In the genomic region with DNA sequence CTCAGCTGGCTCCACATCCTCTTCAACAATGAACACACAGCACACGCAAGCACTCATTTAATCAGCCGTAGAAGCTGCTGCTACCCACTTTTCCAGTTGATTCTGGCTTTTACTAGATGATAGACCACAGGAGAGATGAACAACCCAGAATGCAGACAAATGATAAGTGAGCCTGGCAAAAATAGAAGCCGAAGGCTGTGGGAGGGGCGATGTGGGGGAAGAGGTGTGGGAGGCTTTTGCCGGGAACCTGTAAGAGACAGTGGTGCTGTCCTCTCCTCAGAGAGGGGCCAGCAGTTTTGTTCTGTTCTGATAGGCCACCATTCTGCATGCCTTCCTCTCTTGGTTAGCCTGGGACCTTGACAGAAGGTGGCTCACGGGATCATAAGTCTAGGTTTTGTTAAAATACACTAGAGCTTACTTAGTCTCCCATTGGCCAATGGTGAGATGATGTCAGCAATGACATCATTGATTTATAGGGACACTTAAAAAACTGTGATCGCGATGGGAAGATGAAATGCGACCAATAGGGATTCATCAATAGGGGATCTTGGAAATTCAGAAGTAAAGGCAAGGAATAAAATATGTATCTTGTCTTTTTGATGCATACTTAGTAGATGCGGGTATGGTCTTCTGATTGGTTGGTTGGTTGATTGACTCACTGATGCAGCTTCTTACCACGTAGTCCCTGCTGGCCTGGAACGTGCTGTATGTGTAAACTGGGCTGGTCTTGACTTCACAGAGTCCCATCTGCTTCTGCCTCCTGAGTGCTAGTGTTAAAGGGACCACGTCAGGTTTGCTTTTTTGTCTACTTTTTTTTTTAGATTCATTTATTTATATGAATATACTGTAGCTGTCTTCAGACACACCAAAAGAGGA, we compare ENCODE assay signal across 14 mouse cellular contexts. TPM values are rescaled to one million over a fixed set of nuclear protein-coding genes. Genes with fewer than 3 reads are reported as not detected.
DNase-seq lines count a peak whose midpoint lies in the region; ATAC-seq and TF ChIP-seq lines count a peak whose summit lies in the region.
"Had no signal": no experiment of that assay in that cellular context is flagged by ENCODE, and none has a peak within 500 bp of the region (broad histone marks: within the 10 kb centered on the region; RNA-seq: fewer than 3 reads in every experiment).

No protein-coding gene starts in this region.

- WGBS in heart, embryonic 10.5 days = 65% methylated on average over 13 of the region's 13 CpGs
- 72% methylated on average over 13 of the region's 13 CpGs for WGBS in heart, adult 2 months
- 35% methylated on average over 13 of the region's 13 CpGs for WGBS in liver, embryonic 12.5 days (ENCODE audit: insufficient replicate concordance)
- 87% methylated on average over 13 of the region's 13 CpGs for WGBS in midbrain, embryonic 14.5 days

- H3K4me1 ChIP-seq in heart, embryonic 10.5 days = peaks cover 43% of the 10 kb centered on the region
- H3K4me1 ChIP-seq in heart, adult 2 months (ENCODE audit: control insufficient read depth, insufficient read depth, low read length) = peaks cover 2% of the 10 kb centered on the region
- H3K4me1 ChIP-seq in liver, embryonic 12.5 days = peaks cover 90% of the 10 kb centered on the region
- peaks cover 13% of the 10 kb centered on the region for H3K4me1 ChIP-seq in midbrain, embryonic 14.5 days (ENCODE audit: control insufficient read depth, insufficient read depth, low read length)

- ATAC-seq in liver, embryonic 12.5 days = peak; percentile 73
- no peak for ATAC-seq in midbrain, embryonic 14.5 days (ENCODE audit: low FRiP score, low TSS enrichment)
- ATAC-seq: intestine, embryonic 15.5 days had no signal

- TF ChIP-seq POLR2A in heart, adult 2 months (IDR thresholded peaks at IDR 0.05; ENCODE audit: insufficient read depth, low read depth, low read length) = no peak

- TF ChIP-seq EP300 in heart, adult 2 months (IDR thresholded peaks at IDR 0.05; ENCODE audit: insufficient read depth, low read depth, low read length) = no peak

- H3K4me3 ChIP-seq in heart, embryonic 10.5 days = no peak overlapping the region
- H3K4me3 ChIP-seq in heart, adult 2 months = no peak overlapping the region
- peak overlapping the region; percentile 34 for H3K4me3 ChIP-seq in liver, embryonic 12.5 days
- H3K4me3 ChIP-seq in midbrain, embryonic 14.5 days (replicated peaks; ENCODE audit: low read depth, low read length) = no peak overlapping the region
- H3K4me3 ChIP-seq: intestine, embryonic 15.5 days; myocyte had no signal

- intact Hi-C loops in heart, adult 2 months (cut with DNase I) = no loop called here

- H3K27me3 ChIP-seq in heart, embryonic 10.5 days (ENCODE audit: insufficient read depth, poor library complexity, severe bottlenecking) = no peaks in the 10 kb centered on the region
- no peaks in the 10 kb centered on the region for H3K27me3 ChIP-seq in heart, adult 2 months (ENCODE audit: control insufficient read depth, insufficient read depth, low read length)
- H3K27me3 ChIP-seq in liver, embryonic 12.5 days (replicated peaks) = no peaks in the 10 kb centered on the region
- H3K27me3 ChIP-seq in midbrain, embryonic 14.5 days (ENCODE audit: control insufficient read depth, insufficient read depth, low read length) = no peaks in the 10 kb centered on the region
- H3K27me3 ChIP-seq: intestine, embryonic 15.5 days had no signal

- peaks cover 5% of the 10 kb centered on the region for H3K79me2 ChIP-seq in heart, adult 2 months (replicated peaks; ENCODE audit: control insufficient read depth, insufficient read depth, low read length)

- no peaks in the 10 kb centered on the region for H3K9me3 ChIP-seq in heart, embryonic 10.5 days
- no peaks in the 10 kb centered on the region for H3K9me3 ChIP-seq in liver, embryonic 12.5 days (replicated peaks)
- no peaks in the 10 kb centered on the region for H3K9me3 ChIP-seq in midbrain, embryonic 14.5 days (ENCODE audit: control insufficient read depth, low read length)
- H3K9me3 ChIP-seq: intestine, embryonic 15.5 days had no signal

- no peak overlapping the region for H3K9ac ChIP-seq in heart, adult 2 months (ENCODE audit: low read depth, low read length)
- peak overlapping the region; percentile 99 for H3K9ac ChIP-seq in liver, embryonic 12.5 days
- no peak overlapping the region for H3K9ac ChIP-seq in midbrain, embryonic 14.5 days (replicated peaks; ENCODE audit: low read length)
- H3K9ac ChIP-seq: intestine, embryonic 15.5 days had no signal

- H3K36me3 ChIP-seq in heart, embryonic 10.5 days = no peaks in the 10 kb centered on the region
- peaks cover 7% of the 10 kb centered on the region; the same call in 1 of the 2 replicates for H3K36me3 ChIP-seq in heart, adult 2 months (ENCODE audit: control insufficient read depth, insufficient read depth, low read length)
- H3K36me3 ChIP-seq in liver, embryonic 12.5 days = peaks cover 2% of the 10 kb centered on the region; the same call in 1 of the 2 replicates
- H3K36me3 ChIP-seq in midbrain, embryonic 14.5 days (ENCODE audit: control insufficient read depth, insufficient read depth, low read length) = no peaks in the 10 kb centered on the region
- H3K36me3 ChIP-seq: intestine, embryonic 15.5 days had no signal

- DNase-seq in heart, embryonic 10.5 days (ENCODE audit: low spot score) = peak; percentile 89
- no peak for DNase-seq in heart, adult 2 months
- peak; percentile 81 for DNase-seq in CD4-positive helper T cell, adult 2 months (ENCODE audit: low read depth, low spot score)
- peak; percentile 79 for DNase-seq in c-Kit-negative CD71-positive TER-119-positive erythroid progenitor cells, embryonic 14.5 days (ENCODE audit: low read depth, low spot score)
- DNase-seq in midbrain, embryonic 14.5 days = no peak
- DNase-seq in cerebellum, postnatal 14 days = no peak
- DNase-seq in adrenal gland, adult 8-10 months = no peak
- DNase-seq: cerebellum, adult 9-10 months; kidney, postnatal 10 days; layer of hippocampus, adult 9-11 months; lung, adult 2 months had no signal

- TF ChIP-seq CTCF in heart, adult 2 months (IDR thresholded peaks at IDR 0.05) = no peak

- peak overlapping the region; percentile 72; the same call in 1 of the 2 replicates for H3K27ac ChIP-seq in heart, embryonic 10.5 days
- no peak overlapping the region for H3K27ac ChIP-seq in heart, adult 2 months
- peak overlapping the region; percentile 94 for H3K27ac ChIP-seq in liver, embryonic 12.5 days
- H3K27ac ChIP-seq in midbrain, embryonic 14.5 days (replicated peaks; ENCODE audit: low read depth, low read length) = no peak overlapping the region
- H3K27ac ChIP-seq: intestine, embryonic 15.5 days had no signal

- H3K4me2 ChIP-seq in liver, embryonic 12.5 days = peak overlapping the region; percentile 63
- no peak overlapping the region for H3K4me2 ChIP-seq in midbrain, embryonic 14.5 days (ENCODE audit: low read length)
- H3K4me2 ChIP-seq: intestine, embryonic 15.5 days had no signal

RNA-seq across cellular contexts. Expression of a gene that starts 2.7 kb away (rescaled TPM):
- polyA plus RNA-seq in heart, embryonic 10.5 days (2016; fragmentation: Nextera tagmentation; extraction: Ambion mirVana) = 33.5 and 44.7 TPM in 2 replicates
- 10 to 100 TPM; 27.9 to 29.8 TPM for total RNA-seq in heart, adult 2 months (2021)
- polyA plus RNA-seq in heart, adult 2 months (2012; rRNA removed) = 28.2 and 47.5 TPM in 2 replicates
- 76.7 and 78.3 TPM in 2 replicates for polyA plus RNA-seq in liver, embryonic 12.5 days (2016; fragmentation: Nextera tagmentation; extraction: Ambion mirVana)
- 32.4 and 43.7 TPM in 2 replicates for polyA plus RNA-seq in midbrain, embryonic 14.5 days (2014; fragmentation: Nextera tagmentation; extraction: Ambion mirVana)
- total RNA-seq in adrenal gland, adult 8-10 months (2022) = 10 to 100 TPM; 42.8 to 63.0 (median 58.2) TPM

Comparison
In these comparisons a context has a peak if more than half of its experiments do, and no peak if none do; other contexts are left out.
1. DNase-seq: peak in heart, embryonic 10.5 days (single experiment), CD4-positive helper T cell, adult 2 months (single experiment) and c-Kit-negative CD71-positive TER-119-positive erythroid progenitor cells, embryonic 14.5 days (single experiment); none in heart, adult 2 months (0 of 2), midbrain, embryonic 14.5 days (single experiment), cerebellum, postnatal 14 days (0 of 2) and adrenal gland, adult 8-10 months (single experiment).
2. H3K27ac ChIP-seq: peak in heart, embryonic 10.5 days (single experiment) and liver, embryonic 12.5 days (single experiment); none in heart, adult 2 months (single experiment) and midbrain, embryonic 14.5 days (single experiment).